Mouse (Mus musculus) Patski (cell line): ENCODE data around the gene Vdac1. TPM values are rescaled to one million over a fixed set of nuclear protein-coding genes. Genes with fewer than 3 reads are reported as not detected.

ENCODE experiments used
- ATAC-seq: fragments of 100-300 bp; one replicate; pipeline ENCODE4 v1.8.0; 2021
- CTCF ChIA-PET: fragments of 350-600 bp; sonication (Branson Sonifier 250); formaldehyde crosslinking; loops from one replicate; lab custom pipeline; 2022; ENCODE audit warnings: inconsistent platforms; lab: Charles Lee
- POLR2A ChIA-PET: fragments of 350-600 bp; sonication (Branson Sonifier 250); formaldehyde crosslinking; loops from one replicate; lab custom pipeline; 2022; ENCODE audit warnings: antibody characterized with exemption, inconsistent platforms; lab: Charles Lee
- DNase-seq: peaks from one replicate; pipeline ENCODE4 v3.0.0-alpha.2; 2011; ENCODE audit warnings: low read depth, low spot score
- H3K27me3 ChIP-seq: fragments of 371-371 bp; one replicate; pipeline ENCODE4 v1.5.1; 2021
- CTCF ChIP-seq: fragments of 100-300 bp; IDR thresholded peaks from one replicate; pipeline ENCODE4 v1.5.1; 2021
- in situ Hi-C: fragments of 300-500 bp; cut with MboI; formaldehyde crosslinking; loops from 3 replicates; pipeline ENCODE4 v1.11.1; 2018; ENCODE audit warnings: low pct_unique_long_range_greater_than_20kb, mixed read lengths
- polyA plus RNA-seq: library from polyadenylated mRNA; unstranded; gene quantifications from one replicate; pipeline ENCODE4 v1.2.3, GENCODE M21; 2021

Gene Vdac1
- polyA plus RNA-seq, 1 experiment from 2014 or later, result 498 TPM

DNA sequence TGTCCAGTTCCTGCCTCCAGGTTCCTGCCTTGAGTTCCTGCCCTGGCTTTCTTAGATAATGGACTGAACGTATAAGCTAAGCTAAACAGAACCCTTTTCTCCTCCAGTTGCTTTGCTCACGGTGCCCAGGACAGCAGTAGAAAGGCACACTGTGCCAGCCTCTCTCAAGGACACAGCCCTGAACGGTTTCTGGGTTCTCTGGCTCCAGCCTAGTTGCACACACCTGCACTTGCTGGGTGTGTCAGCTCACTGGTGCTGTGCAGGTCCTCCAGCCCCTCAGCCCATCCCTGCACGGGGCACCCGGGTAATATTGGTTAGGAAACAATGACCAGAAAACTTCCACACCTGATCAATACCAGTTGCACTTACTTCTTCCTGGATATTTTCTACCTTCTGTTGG, 71.5 kb downstream of the Vdac1 start:
- no peak for TF ChIP-seq CTCF
- ChIA-PET POLR2A (no interaction called here), CTCF (interaction anchor here (1.5 kb wide), 1 partner anchor 10 kb away, joined by 3 read pairs; no protein-coding TSS in a partner anchor)
- no peak for DNase-seq
- in situ Hi-C loops, result loop anchor here (10.0 kb wide), 1 partner anchor 193 kb away; no protein-coding TSS in a partner anchor
- ATAC-seq, result no peak
- peaks cover 6% of the 10 kb centered on the region for H3K27me3 ChIP-seq

DNA sequence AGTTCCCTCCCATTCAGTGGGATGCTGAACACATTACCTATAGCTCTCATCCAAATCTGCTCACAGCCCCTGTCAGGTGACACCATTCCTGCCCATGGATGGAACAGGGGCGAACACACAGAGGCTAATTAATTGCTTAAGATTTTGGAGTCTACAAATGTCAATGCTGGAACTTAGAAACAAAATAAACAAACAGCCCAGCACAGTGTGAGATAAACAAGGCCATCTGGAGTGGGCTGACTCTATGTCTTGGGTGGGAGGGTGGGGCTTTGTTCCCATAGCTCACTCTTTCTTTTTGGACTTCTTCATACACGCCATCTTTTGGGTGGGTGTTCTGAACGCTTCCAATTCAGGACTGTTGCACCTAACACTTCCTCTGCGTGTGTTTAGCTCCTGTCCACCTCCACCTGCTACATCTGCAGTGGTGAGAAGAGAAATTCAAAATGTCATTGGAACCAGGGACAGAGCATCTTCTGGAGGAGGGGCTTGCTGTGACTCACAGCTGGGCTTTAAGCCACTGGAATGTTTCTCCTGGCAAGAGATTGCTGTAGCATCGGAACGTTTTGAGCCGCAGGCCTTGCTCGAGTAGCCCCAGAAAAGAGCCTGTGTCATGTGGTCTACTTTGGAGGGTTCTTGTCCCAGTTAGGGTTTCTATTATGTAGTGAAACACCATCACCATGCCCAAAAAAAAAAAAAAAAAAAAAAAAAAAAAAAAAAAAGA, 72.6 kb downstream of the Vdac1 start:
- POLR2A ChIA-PET, result interaction anchor here (0.7 kb wide), 1 partner anchor 19 kb away, joined by 5 read pairs; no protein-coding TSS in a partner anchor
- in situ Hi-C loops, result loop anchor here (10.0 kb wide), 1 partner anchor 192 kb away; no protein-coding TSS in a partner anchor

DNA sequence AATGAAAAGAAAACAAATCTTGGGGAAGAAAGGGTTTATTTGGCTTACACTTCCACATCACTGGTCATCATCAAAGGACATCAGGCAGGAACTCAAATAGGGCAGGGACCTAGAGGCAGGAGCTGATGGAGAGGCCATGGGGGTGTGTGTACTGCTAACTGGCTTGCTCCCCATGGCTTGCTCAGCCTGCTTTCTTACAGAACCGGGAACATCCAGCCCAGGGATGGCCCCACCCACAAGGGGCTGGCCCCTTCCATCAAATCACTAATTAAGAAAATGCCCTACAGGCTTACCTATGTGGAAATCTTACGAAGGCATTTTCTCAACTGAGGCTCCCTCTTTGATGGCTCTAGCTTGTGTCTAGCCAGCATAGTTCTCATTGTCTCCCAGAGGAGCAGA, 73.1 kb downstream of the Vdac1 start:
- TF ChIP-seq CTCF, result no peak
- ChIA-PET POLR2A (interaction anchor here (0.7 kb wide), 1 partner anchor 18 kb away, joined by 5 read pairs; no protein-coding TSS in a partner anchor), CTCF (no interaction called here)
- in situ Hi-C loops, result loop anchor here (10.0 kb wide), 1 partner anchor 191 kb away; no protein-coding TSS in a partner anchor
- DNase-seq (no peak), ATAC-seq (no peak)
- peaks cover 6% of the 10 kb centered on the region for H3K27me3 ChIP-seq

More for the DNA sequence above, 72.6 kb downstream of the Vdac1 start:
- DNase-seq (no peak), ATAC-seq (peak; percentile 58)
- no peak for TF ChIP-seq CTCF
- CTCF ChIA-PET, result interaction anchor here (1.5 kb wide), 1 partner anchor 11 kb away, joined by 3 read pairs; no protein-coding TSS in a partner anchor
- H3K27me3 ChIP-seq, result peaks cover 6% of the 10 kb centered on the region

DNA sequence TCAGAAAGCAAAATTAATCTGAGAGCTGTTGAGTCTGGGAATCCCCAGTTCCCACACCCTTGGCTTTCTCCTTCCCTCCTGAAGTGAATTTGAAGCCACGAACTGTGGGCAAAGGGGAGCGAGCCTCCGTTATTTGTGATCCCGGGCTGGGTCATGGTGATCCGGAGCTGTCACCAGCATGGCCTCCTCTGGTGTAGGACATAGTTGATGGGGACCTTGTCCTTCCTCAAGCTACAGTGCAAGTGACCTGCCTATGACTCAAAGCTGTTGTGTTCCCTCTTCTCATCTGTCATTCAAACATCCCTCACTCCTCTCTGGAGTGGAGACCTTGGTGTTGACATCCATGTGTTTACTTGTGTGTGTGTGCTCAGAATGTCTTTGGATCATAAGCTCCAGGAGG, 74.8 kb downstream of the Vdac1 start:
- ChIA-PET POLR2A (no interaction called here), CTCF (interaction anchor here (1.2 kb wide), 1 partner anchor 9 kb away, joined by 3 read pairs; no protein-coding TSS in a partner anchor)
- ATAC-seq, result no peak
- H3K27me3 ChIP-seq, result peaks cover 12% of the 10 kb centered on the region
- TF ChIP-seq CTCF, result no peak
- DNase-seq, result no peak
- in situ Hi-C loops, result loop anchor here (10.0 kb wide), 1 partner anchor 189 kb away; no protein-coding TSS in a partner anchor

DNA sequence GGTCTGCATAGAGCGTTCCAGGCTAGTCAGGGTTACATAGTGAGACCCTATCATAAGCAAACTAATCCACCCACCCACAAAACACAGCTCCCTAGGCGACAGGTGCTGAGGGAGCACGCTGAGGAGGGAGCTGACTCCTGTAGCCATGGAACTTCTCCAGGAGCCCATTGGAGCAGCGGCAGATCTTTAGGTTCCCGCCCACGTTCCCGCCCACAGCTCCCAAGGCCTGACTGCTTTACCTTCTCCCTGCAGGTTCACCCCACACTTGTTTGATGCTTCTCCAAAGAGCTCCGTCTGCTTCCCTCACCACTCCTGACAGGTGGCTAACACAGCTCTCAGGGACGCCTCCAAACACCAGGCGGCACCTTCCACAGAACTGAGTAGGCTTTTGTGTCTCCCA, 76.5 kb downstream of the Vdac1 start:
- peaks cover 12% of the 10 kb centered on the region for H3K27me3 ChIP-seq
- ChIA-PET CTCF (interaction anchor here (1.5 kb wide), 1 partner anchor 10 kb away, joined by 3 read pairs; no protein-coding TSS in a partner anchor), POLR2A (no interaction called here)
- ATAC-seq, result no peak
- DNase-seq, result no peak
- in situ Hi-C loops, result loop anchor here (10.0 kb wide), 1 partner anchor 188 kb away; no protein-coding TSS in a partner anchor
- TF ChIP-seq CTCF, result no peak

Other genes starting within 250 kb of the Vdac1 start
- not detected for gene Olfr1373, start 215.3 kb upstream of the Vdac1 start, polyA plus RNA-seq
- not detected for gene Olfr1371, start 146.9 kb upstream of the Vdac1 start, polyA plus RNA-seq
- gene Skp1a, start 128.9 kb upstream of the Vdac1 start, polyA plus RNA-seq, result 485 TPM
- 5.4 TPM for gene Tcf7, start 77.8 kb upstream of the Vdac1 start, polyA plus RNA-seq
- gene 9530068E07Rik, start 35.6 kb downstream of the Vdac1 start, polyA plus RNA-seq, result 254 TPM